Mouse (Mus musculus) brain, embryonic 14.5 days (tissue): ENCODE data around the gene Abca1.

Experiments used
- CTCF ChIP-seq: fragments of 200-500 bp; IDR thresholded peaks from 2 replicates; pipeline ENCODE4 v1.5.1; 2012; ENCODE audit warnings: inconsistent platforms, mild to moderate bottlenecking, moderate library complexity, borderline replicate concordance; ENCODE audit not compliant: insufficient read depth, insufficient read length; ENCODE audit errors: extremely low read depth
- POLR2A ChIP-seq: fragments of 200-500 bp; IDR thresholded peaks from 2 replicates; pipeline ENCODE4 v1.6.1; 2012; ENCODE audit warnings: mild to moderate bottlenecking, inconsistent platforms, borderline replicate concordance; ENCODE audit not compliant: poor library complexity, insufficient read depth, insufficient read length, severe bottlenecking; ENCODE audit errors: extremely low read depth

DNA sequence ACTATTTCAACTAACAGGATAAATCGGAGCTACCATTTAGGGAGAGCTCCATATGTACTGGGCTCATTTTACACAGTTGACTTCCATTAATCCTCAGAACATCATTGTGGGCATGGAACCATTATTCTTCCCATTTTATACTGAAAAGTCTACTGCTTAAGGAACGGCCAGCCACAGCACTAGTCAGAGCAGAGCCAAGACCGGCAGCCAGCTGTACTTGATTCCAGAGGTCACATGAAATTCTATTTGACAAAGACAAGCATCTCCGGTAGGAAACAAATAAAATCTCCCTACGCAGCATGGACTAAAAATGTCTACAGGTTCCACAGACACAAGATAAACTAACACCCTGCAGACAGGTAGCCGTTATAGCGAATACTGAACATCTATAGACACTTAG, 24.9 kb downstream of the Abca1 start:
- TF ChIP-seq POLR2A = no peak
- no peak for TF ChIP-seq CTCF
